Mouse (Mus musculus) CD8-positive naive resting alpha-beta T cell, adult 2 months (primary cell): Measurements from ENCODE around the gene Rslcan18.
"Not testable (repeated sequence)": the region's sequence is repeated elsewhere in the genome, so short reads cannot be mapped to it uniquely, and the experiment has no call there.

Source experiments
- DNase-seq, 2 experiments: peaks; one replicate each; pipeline ENCODE4 v3.0.0; 2022; ENCODE audit warnings: low read depth in 2 of 2, low spot score in 2 of 2

Rslcan18 gene

GRCm38 (mm10) chr13:67116163-67116562 is at the start of gene Rslcan18:
TSS of gene Rslcan18 (minus strand) at chr13:67116263.
- not testable (repeated sequence) for DNase-seq

- peak; percentile 55 to 71 for DNase-seq
Observed at GRCm38 (mm10) chr13:67128038-67128721, 12.1 kb upstream of the Rslcan18 start.

- DNase-seq = not testable (repeated sequence)
Observed at GRCm38 (mm10) chr13:67127507-67127906, 11.4 kb upstream of the Rslcan18 start.

- no peak for DNase-seq
Observed at GRCm38 (mm10) chr13:67124460-67124859, 8.4 kb upstream of the Rslcan18 start.

GRCm38 (mm10) chr13:67121360-67121759 is 5.3 kb upstream of the Rslcan18 start, which contains the start of gene Zfp759:
TSS of gene Zfp759 (plus strand) at chr13:67121660.
- DNase-seq = not testable (repeated sequence)

GRCm38 (mm10) chr13:67113287-67113686 is 2.8 kb downstream of the Rslcan18 start:
- DNase-seq = no peak

- no peak for DNase-seq
Observed at GRCm38 (mm10) chr13:67112096-67112495, 4.0 kb downstream of the Rslcan18 start.

- no peak for DNase-seq
Observed at GRCm38 (mm10) chr13:67108821-67109206, 7.2 kb downstream of the Rslcan18 start.

GRCm38 (mm10) chr13:67108194-67108820 is 7.8 kb downstream of the Rslcan18 start, which contains the start of gene Gm28557:
TSS of gene Gm28557 (minus strand) at chr13:67108604.
- DNase-seq = peak; percentile 83 to 88

GRCm38 (mm10) chr13:67107681-67108080 is 8.4 kb downstream of the Rslcan18 start:
- no peak for DNase-seq

GRCm38 (mm10) chr13:67097876-67098275 is 18.2 kb downstream of the Rslcan18 start, which contains the start of gene Zfp708:
TSS of gene Zfp708 (minus strand) at chr13:67097976.
- DNase-seq = no peak

- DNase-seq = no peak
Observed at GRCm38 (mm10) chr13:67090154-67090553, 25.9 kb downstream of the Rslcan18 start.

GRCm38 (mm10) chr13:67081946-67082345 is 34.1 kb downstream of the Rslcan18 start:
- no peak for DNase-seq

- peak; percentile 35 to 55 for DNase-seq
Observed at GRCm38 (mm10) chr13:67081142-67081713, 34.8 kb downstream of the Rslcan18 start.

- DNase-seq = no peak
Observed at GRCm38 (mm10) chr13:67077244-67077643, 38.8 kb downstream of the Rslcan18 start.

GRCm38 (mm10) chr13:67072786-67073185 is 43.3 kb downstream of the Rslcan18 start:
- no peak for DNase-seq

- DNase-seq = no peak
Observed at GRCm38 (mm10) chr13:67065386-67065785, 50.7 kb downstream of the Rslcan18 start.

- DNase-seq = no peak
Observed at GRCm38 (mm10) chr13:67062427-67062826, 53.6 kb downstream of the Rslcan18 start.

- peak; percentile 68 to 74 for DNase-seq
Observed at GRCm38 (mm10) chr13:67060786-67061358, 55.2 kb downstream of the Rslcan18 start, which contains the start of gene Zfp712. TSS of gene Zfp712 (minus strand) at chr13:67061170.

GRCm38 (mm10) chr13:67060161-67060785 is 55.8 kb downstream of the Rslcan18 start:
- no peak for DNase-seq
